Mouse (Mus musculus) urinary bladder, adult 2 months (tissue): Measurements from ENCODE around the gene Ppp1r14a. TPM values are rescaled to one million over a fixed set of nuclear protein-coding genes. Genes with fewer than 3 reads are reported as not detected.

Source experiments
- DNase-seq: peaks from one replicate; pipeline ENCODE4 v3.0.0; 2022; ENCODE audit warnings: low spot score
- polyA plus RNA-seq: library from polyadenylated mRNA; depleted of rRNA; stranded (reverse); fragments of >200 nt; gene quantifications from 2 replicates; pipeline ENCODE4 v1.2.3, GENCODE M21; 2012; rRNA removed

Gene Ppp1r14a
- polyA plus RNA-seq, 1 experiment, result 303 TPM

GRCm38 (mm10) chr7:29334156-29334555, 45.0 kb downstream of the Ppp1r14a start:
- DNase-seq, result no peak

DNA sequence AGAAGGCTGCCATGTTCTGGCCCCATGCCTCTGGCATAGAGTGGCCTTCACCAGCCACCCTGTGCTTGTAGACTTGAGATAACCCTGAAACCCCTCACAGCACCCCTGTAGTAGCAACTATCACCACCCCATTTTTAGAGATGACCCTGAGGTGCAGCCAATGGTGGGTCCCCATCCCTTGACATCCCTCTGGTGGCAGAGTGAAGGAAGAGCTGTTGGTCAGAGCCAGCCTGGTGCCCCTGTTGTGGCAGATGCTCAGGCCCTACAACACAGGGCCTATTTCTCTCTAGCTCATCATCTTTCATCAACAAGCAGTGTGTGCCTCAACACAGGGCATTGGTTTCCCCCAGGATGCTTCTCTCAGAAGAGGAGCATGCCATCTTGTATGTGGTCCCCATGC, 46.2 kb downstream of the Ppp1r14a start:
- no peak for DNase-seq

- no peak for DNase-seq
Measured at GRCm38 (mm10) chr7:29335841-29336671, 46.9 kb downstream of the Ppp1r14a start.

DNA sequence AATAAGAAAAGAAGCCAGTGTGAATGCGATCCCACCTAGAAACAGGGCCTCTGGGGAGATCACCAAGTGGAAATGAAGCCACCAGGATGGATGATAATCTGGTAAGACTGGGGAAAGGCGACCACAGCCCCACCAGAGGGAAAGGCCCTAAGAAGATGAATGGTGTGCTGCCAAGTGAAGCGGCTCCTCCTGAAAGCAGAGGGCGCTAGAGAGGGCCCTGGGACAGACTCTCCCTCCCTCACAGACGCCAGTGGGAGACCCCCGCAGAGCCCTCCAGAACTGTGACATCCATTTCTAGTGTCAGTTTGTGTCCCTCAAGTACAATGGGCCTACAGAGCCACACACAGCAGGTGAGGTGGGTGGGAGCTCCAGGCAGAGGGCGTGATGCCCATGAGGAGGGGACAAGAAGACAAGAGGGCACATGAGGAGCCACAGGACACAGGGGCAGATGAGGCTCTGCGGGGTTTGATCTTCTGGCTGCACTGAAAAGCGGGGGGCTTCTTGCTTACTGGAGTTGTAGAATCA, 47.7 kb downstream of the Ppp1r14a start:
- DNase-seq, result no peak

- DNase-seq, result no peak
Measured at GRCm38 (mm10) chr7:29337766-29338165, 48.7 kb downstream of the Ppp1r14a start.

DNA sequence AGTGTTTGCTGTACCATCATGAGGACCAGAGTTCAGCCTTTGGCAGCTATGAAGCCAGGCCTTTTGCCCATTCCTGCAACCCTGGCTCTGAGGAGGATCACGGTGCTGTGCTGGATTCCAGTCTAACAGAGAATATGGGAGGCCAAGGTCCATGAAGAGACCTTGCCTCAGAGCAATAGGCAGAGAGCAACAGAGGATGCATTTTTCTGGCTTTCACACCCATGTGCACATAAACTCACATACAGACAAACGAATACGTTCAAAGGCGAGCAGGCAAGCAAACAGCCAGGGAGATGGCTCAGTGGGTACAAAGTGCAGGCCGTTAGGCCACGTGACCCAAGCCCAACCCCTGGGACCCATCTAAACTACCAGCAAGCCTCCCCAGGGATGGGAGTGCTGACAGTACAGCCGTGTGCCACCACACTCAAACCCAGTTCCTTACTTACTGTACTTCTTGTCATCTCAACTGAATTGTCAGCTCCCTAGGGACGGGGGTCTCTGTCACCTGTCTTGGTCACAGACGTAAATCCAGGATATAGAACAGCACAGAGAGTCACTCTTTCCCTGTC, 49.3 kb downstream of the Ppp1r14a start:
- no peak for DNase-seq

DNA sequence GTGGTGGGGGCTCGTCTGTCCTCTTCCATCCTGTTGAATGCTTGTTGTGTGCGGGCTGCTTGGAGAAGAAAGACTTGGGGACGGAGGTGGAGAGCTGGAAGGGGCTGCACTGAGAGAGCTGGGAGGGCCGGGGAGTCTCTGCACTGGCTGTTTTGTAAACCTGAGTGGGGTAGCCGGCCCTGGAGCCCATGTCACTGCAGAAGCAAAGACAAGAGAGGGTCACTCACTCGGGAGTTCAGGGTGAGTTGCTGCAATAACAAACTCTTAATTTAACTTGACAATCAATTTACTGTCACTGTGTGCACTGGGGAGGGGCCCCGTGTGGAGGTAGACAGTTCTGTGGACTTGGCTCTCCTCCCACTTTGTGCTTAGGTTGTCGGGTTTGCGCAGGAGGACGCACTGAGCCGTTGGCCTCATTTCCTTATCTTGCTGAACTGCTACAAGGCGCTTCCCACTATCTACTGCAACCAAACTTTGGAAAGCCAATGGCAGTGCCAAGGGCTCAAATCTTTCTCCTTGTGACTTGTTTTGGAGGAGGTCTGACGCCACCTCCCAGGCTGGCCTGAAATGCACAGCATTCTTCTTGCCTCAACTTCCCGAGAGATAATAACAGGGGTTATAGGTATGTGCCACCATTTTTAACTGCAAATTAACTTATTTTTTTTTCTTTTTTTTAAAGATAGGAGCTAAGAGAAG, 50.0 kb downstream of the Ppp1r14a start:
- DNase-seq, result no peak

DNA sequence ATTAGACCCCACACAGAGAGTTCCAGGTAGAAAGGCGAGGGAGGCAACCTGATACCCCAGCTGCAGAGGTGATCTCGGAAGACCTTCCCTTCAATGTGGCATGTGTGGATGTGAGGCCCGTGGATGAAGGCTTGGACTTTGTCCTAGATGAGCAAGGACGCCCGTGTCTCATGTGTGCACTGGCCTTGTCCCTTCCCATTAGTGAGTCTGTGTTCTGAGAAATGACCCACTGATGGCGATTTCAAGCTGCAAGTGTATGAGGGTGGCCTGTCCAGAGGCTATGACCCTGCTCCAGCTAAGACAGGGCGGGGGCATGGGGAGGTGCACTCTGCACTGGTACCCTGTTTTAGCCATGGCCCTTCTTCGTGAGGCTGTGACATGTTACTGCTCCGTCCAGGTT, 51.1 kb downstream of the Ppp1r14a start:
- no peak for DNase-seq

GRCm38 (mm10) chr7:29340838-29341237, 51.7 kb downstream of the Ppp1r14a start:
- no peak for DNase-seq

DNA sequence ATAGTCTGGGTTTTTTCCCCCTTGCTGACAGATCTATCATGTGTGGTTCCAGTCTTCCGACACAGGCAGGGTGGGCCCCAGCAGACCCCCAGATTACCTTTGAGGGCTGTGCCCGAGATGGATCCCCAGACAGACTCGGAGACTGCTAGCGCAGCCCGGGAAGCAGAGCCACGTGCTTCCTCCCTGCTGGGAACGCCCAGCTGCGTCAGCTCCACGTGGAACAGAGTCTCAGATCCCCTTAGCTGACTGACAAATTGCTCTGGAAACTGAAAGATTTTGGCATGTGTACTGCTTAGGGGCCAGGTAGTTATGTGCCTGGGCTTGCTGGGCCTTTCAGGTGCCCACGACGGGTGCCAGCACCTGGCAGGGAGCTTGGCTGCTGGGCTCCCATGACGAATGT, 52.6 kb downstream of the Ppp1r14a start:
- no peak for DNase-seq

GRCm38 (mm10) chr7:29342489-29343092, 53.5 kb downstream of the Ppp1r14a start:
- DNase-seq, result no peak

Other genes starting within 250 kb of the Ppp1r14a start
- 0.15 and 0.21 TPM in 2 replicates for gene Ryr1, start 164.1 kb upstream of the Ppp1r14a start, polyA plus RNA-seq
- gene Rasgrp4, start 154.5 kb upstream of the Ppp1r14a start, polyA plus RNA-seq, result 5.6 and 6.7 TPM in 2 replicates
- gene Fam98c, start 133.1 kb upstream of the Ppp1r14a start, polyA plus RNA-seq, result 40.5 and 52.7 TPM in 2 replicates
- 0.69 and 1.1 TPM in 2 replicates for gene Ggn, start 119.1 kb upstream of the Ppp1r14a start, polyA plus RNA-seq
- 15.6 and 18.4 TPM in 2 replicates for gene Spred3, start 118.9 kb upstream of the Ppp1r14a start, polyA plus RNA-seq
- 171 and 187 TPM in 2 replicates for gene Psmd8, start 108.6 kb upstream of the Ppp1r14a start, polyA plus RNA-seq
- gene Catsperg1, start 75.3 kb upstream of the Ppp1r14a start, polyA plus RNA-seq, result 4.9 and 6.7 TPM in 2 replicates
- gene Kcnk6, start 56.8 kb upstream of the Ppp1r14a start, polyA plus RNA-seq, result 3.9 and 5.4 TPM in 2 replicates
- gene Yif1b, start 51.0 kb upstream of the Ppp1r14a start, polyA plus RNA-seq, result 43.4 and 45.5 TPM in 2 replicates
- gene 2200002D01Rik, start 40.8 kb upstream of the Ppp1r14a start, polyA plus RNA-seq, result 144 and 178 TPM in 2 replicates
- 485 and 505 TPM in 2 replicates for gene Spint2, start 7.4 kb upstream of the Ppp1r14a start, polyA plus RNA-seq
- 1.3 and 2.8 TPM in 2 replicates for gene Dpf1, start 14.6 kb downstream of the Ppp1r14a start, polyA plus RNA-seq
- gene Sipa1l3, start 229.3 kb downstream of the Ppp1r14a start, polyA plus RNA-seq, result 18.4 and 32.6 TPM in 2 replicates